Mouse (Mus musculus) CH12.LX (cell line): Measurements from ENCODE around the gene Gm8159. TPM values are rescaled to one million over a fixed set of nuclear protein-coding genes. Genes with fewer than 3 reads are reported as not detected.
"Not testable (repeated sequence)": the region's sequence is repeated elsewhere in the genome, so short reads cannot be mapped to it uniquely, and the experiment has no call there.

Experiments used
- DNase-seq: peaks from one replicate; pipeline ENCODE4 v3.0.0-alpha.2; 2013; ENCODE audit errors: extremely low read depth
- H3K27ac ChIP-seq: 2 replicates; pipeline ENCODE4 v1.5.1; 2012; ENCODE audit warnings: low read depth, mild to moderate bottlenecking, control low read depth, moderate library complexity; ENCODE audit not compliant: insufficient read depth
- H3K27me3 ChIP-seq: replicated peaks from 2 replicates; pipeline ENCODE3; 2012; ENCODE audit warnings: inconsistent platforms
- H3K36me3 ChIP-seq, 2 experiments: replicated peaks in 1 of 2; 2 replicates each; pipeline versions ENCODE3 to v1.6.1; 2012; ENCODE audit warnings: inconsistent platforms in 1 of 2, low read length in 1 of 2, mild to moderate bottlenecking in 1 of 2, mixed read lengths in 1 of 2, moderate library complexity in 1 of 2; ENCODE audit not compliant: control insufficient read depth in 1 of 2, insufficient read depth in 1 of 2
- H3K4me1 ChIP-seq, 2 experiments: 2 replicates each; pipeline ENCODE4 v1.6.1; 2012; ENCODE audit warnings: inconsistent platforms in 1 of 2, moderate library complexity in 1 of 2; ENCODE audit not compliant: insufficient read depth in 2 of 2, control insufficient read depth in 1 of 2
- H3K4me2 ChIP-seq: 2 replicates; pipeline ENCODE4 v1.6.1; 2012; ENCODE audit warnings: low read depth, mild to moderate bottlenecking, control low read depth; ENCODE audit not compliant: poor library complexity, insufficient read depth, severe bottlenecking
- H3K4me3 ChIP-seq, 3 experiments: fragments of 150-350 bp in 1 of 3; sonication (generic) in 1 of 3; replicated peaks in 1 of 3; 2 replicates each; pipeline versions ENCODE3 to v1.5.1; 2011 to 2012; ENCODE audit warnings: low read depth in 2 of 3, low read length in 2 of 3, mild to moderate bottlenecking in 2 of 3, moderate library complexity in 2 of 3, control low read depth in 1 of 3, improper control_type of control experiment in 1 of 3, inconsistent platforms in 1 of 3, mixed read lengths in 1 of 3; ENCODE audit not compliant: poor library complexity in 1 of 3
- H3K79me2 ChIP-seq: replicated peaks from 2 replicates; pipeline ENCODE4 v1.6.1; 2012; ENCODE audit warnings: mild to moderate bottlenecking, moderate library complexity; ENCODE audit not compliant: control insufficient read depth, poor library complexity, insufficient read depth, severe bottlenecking; ENCODE audit errors: extremely low read depth
- H3K9ac ChIP-seq: 2 replicates; pipeline ENCODE4 v1.6.1; 2012; ENCODE audit warnings: low read depth, mild to moderate bottlenecking, control low read depth, moderate library complexity; ENCODE audit not compliant: insufficient read depth
- H3K9me3 ChIP-seq: replicated peaks from 2 replicates; pipeline ENCODE3; 2012; ENCODE audit warnings: low read length, inconsistent platforms, mixed read lengths
- dilution Hi-C: fragments of 300-500 bp; cut with MboI; formaldehyde crosslinking; loops from 2 replicates; pipeline ENCODE4 v1.14.3; 2020; ENCODE audit warnings: low sequenced_read_pairs; ENCODE audit not compliant: extremely low pct_unique_long_range_greater_than_20kb, extremely low pct_ligation_motif_present
- in situ Hi-C: fragments of 300-500 bp; cut with MboI; formaldehyde crosslinking; loops from 3 replicates; pipeline ENCODE4 v1.14.3; 2019; ENCODE audit warnings: low sequenced_read_pairs, low pct_ligation_motif_present, low pct_unique_long_range_greater_than_20kb, mixed read lengths
- polyA plus RNA-seq: library from polyadenylated mRNA; unstranded; fragments of >175 nt; gene quantifications from 2 replicates; pipeline ENCODE4 v1.2.1, GENCODE M21; 2012; ENCODE audit warnings: low read depth; ENCODE audit not compliant: insufficient read length
- total RNA-seq, 2 experiments: library from RNA; depleted of rRNA; stranded (reverse); fragments of 300-350 nt in 1 of 2; fragments of >200 nt in 1 of 2; gene quantifications; 2 replicates each; pipeline ENCODE4 v1.2.3; 2012 to 2014

Gm8159 gene
- total RNA-seq (2012; rRNA removed) (not detected in 2 replicates), total RNA-seq (2014; rRNA removed) (not detected in 2 replicates), polyA plus RNA-seq (not detected in 2 replicates)

DNA sequence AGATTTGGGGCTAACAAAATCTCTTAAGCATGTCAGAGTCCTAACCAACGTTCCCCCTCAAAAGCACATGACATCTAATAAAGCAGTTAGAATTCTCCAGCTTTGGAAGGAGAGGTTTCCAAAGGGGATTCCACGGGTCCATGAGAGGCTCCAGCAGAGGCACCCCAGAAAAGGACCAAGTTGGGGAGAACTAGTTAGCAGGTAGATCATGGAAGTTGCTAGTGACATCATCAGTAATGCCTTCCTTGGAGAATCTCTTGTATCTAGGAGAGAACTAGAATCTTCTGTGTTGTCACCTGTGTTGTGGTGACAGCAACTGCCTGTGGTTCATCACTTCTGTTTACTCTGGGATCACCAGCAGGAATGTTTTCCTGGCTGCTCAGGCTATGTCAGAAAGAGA, at the start of gene Gm8159:
Gm8159 (plus strand) TSS at position 301 of the 400 bp plus-strand sequence.
- in situ Hi-C loops, DNase-seq, H3K4me1 ChIP-seq, H3K9me3 ChIP-seq, H3K27me3 ChIP-seq, dilution Hi-C loops, H3K79me2 ChIP-seq, H3K9ac ChIP-seq, H3K27ac ChIP-seq, H3K4me2 ChIP-seq, H3K36me3 ChIP-seq, H3K4me3 ChIP-seq: not testable (repeated sequence)

DNA sequence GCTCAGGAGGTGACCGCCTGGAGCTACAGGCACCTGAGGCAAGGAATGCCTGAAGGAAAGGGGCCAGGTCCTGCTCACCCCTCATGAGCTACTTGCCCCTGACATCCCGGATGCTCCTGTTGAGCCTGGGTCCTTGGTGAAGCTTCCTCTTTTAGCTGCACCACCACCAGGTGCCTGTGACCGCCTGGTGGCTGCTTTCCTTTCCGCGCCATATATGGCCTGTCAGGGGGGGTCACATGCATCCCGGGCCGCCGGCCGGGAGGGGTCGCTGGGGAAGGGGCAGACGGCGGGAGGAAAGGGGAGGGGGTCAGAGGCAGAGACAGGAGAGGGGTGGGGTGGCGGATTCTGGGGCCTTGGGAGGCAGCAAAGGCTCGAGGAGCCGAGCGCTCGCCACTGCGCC, 17.2 kb downstream of the Gm8159 start:
- H3K4me2 ChIP-seq, H3K27me3 ChIP-seq, H3K36me3 ChIP-seq, H3K79me2 ChIP-seq, H3K4me1 ChIP-seq, H3K4me3 ChIP-seq, DNase-seq, dilution Hi-C loops, in situ Hi-C loops, H3K9ac ChIP-seq, H3K9me3 ChIP-seq, H3K27ac ChIP-seq: not testable (repeated sequence)

DNA sequence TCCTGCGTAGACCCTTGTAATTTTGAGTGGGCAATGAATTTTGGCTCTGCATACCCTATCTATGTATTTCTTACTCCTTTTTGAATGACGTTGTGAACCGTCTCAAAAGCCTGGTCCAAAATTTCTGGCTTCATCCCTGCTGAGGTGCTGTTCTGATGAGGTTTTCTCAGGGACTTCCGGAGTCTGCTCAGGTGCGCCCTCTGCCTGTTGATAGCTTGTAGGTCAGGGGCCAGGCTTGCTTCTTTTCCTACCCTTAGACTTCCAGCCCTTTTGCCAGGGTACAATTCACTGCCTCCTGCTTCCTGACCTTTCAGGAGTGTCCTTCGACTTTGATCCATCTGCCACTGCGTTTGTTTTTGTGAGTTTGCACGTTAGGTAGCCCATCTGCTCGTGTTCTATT, 18.2 kb downstream of the Gm8159 start:
- H3K4me2 ChIP-seq, H3K4me1 ChIP-seq, H3K27ac ChIP-seq, H3K4me3 ChIP-seq, in situ Hi-C loops, H3K36me3 ChIP-seq, dilution Hi-C loops, H3K27me3 ChIP-seq, H3K9me3 ChIP-seq, H3K79me2 ChIP-seq, H3K9ac ChIP-seq, DNase-seq: not testable (repeated sequence)

DNA sequence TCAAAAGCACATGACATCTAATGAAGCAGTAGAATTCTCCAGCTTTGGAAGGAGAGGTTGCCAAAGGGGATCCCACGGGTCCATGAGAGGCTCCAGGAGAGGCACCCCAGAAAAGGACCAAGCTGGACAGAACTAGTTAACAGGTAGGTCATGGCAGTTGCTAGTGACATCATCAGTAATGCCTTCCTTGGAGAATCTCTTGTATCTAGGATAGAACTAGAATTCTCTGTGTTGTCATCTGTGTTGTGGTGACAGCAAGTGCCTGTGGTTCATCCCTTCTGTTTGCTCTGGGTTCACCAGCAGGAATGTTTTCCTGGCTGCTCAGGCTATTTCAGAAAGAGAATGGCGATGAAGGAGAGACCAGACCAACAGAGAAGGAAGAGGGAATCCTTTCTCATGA, 31.7 kb downstream of the Gm8159 start, which contains the start of gene Gm3239:
Gm3239 (plus strand) TSS at position 301 of the 400 bp plus-strand sequence.
- H3K79me2 ChIP-seq, dilution Hi-C loops, in situ Hi-C loops, DNase-seq, H3K27ac ChIP-seq, H3K9ac ChIP-seq, H3K27me3 ChIP-seq, H3K4me1 ChIP-seq, H3K4me2 ChIP-seq, H3K9me3 ChIP-seq, H3K4me3 ChIP-seq, H3K36me3 ChIP-seq: not testable (repeated sequence)

Other genes with a start within 250 kb of the Gm8159 start
- not detected in 2 replicates for gene Gm3159, start 234.8 kb upstream of the Gm8159 start, total RNA-seq (2012; rRNA removed)
- not detected in 2 replicates for gene Gm3159, start 234.8 kb upstream of the Gm8159 start, total RNA-seq (2014; rRNA removed)
- gene Gm3159, start 234.8 kb upstream of the Gm8159 start, polyA plus RNA-seq: not detected in 2 replicates
- not detected in 2 replicates for gene Gm3164, start 216.9 kb upstream of the Gm8159 start, total RNA-seq (2012; rRNA removed)
- gene Gm3164, start 216.9 kb upstream of the Gm8159 start, total RNA-seq (2014; rRNA removed): not detected in 2 replicates
- gene Gm3164, start 216.9 kb upstream of the Gm8159 start, polyA plus RNA-seq: not detected in 2 replicates
- gene Gm3173, start 201.4 kb upstream of the Gm8159 start, total RNA-seq (2012; rRNA removed): not detected in 2 replicates
- not detected in 2 replicates for gene Gm3173, start 201.4 kb upstream of the Gm8159 start, total RNA-seq (2014; rRNA removed)
- not detected in 2 replicates for gene Gm3173, start 201.4 kb upstream of the Gm8159 start, polyA plus RNA-seq
- gene Gm3182, start 150.6 kb upstream of the Gm8159 start, total RNA-seq (2012; rRNA removed): not detected in 2 replicates
- gene Gm3182, start 150.6 kb upstream of the Gm8159 start, total RNA-seq (2014; rRNA removed): not detected in 2 replicates
- gene Gm3182, start 150.6 kb upstream of the Gm8159 start, polyA plus RNA-seq: not detected in 2 replicates
- gene Gm3047, start 76.9 kb upstream of the Gm8159 start, total RNA-seq (2012; rRNA removed): not detected in 2 replicates
- not detected in 2 replicates for gene Gm3047, start 76.9 kb upstream of the Gm8159 start, total RNA-seq (2014; rRNA removed)
- gene Gm3047, start 76.9 kb upstream of the Gm8159 start, polyA plus RNA-seq: not detected in 2 replicates
- gene Gm3239, start 31.8 kb downstream of the Gm8159 start, total RNA-seq (2012; rRNA removed): not detected in 2 replicates
- not detected in 2 replicates for gene Gm3239, start 31.8 kb downstream of the Gm8159 start, total RNA-seq (2014; rRNA removed)
- not detected in 2 replicates for gene Gm3239, start 31.8 kb downstream of the Gm8159 start, polyA plus RNA-seq
- not detected in 2 replicates for gene Gm7876, start 76.9 kb downstream of the Gm8159 start, total RNA-seq (2012; rRNA removed)
- gene Gm7876, start 76.9 kb downstream of the Gm8159 start, total RNA-seq (2014; rRNA removed): not detected in 2 replicates
- gene Gm7876, start 76.9 kb downstream of the Gm8159 start, polyA plus RNA-seq: not detected in 2 replicates
- gene Gm3252, start 94.4 kb downstream of the Gm8159 start, total RNA-seq (2012; rRNA removed): not detected in 2 replicates
- gene Gm3252, start 94.4 kb downstream of the Gm8159 start, total RNA-seq (2014; rRNA removed): not detected in 2 replicates
- not detected in 2 replicates for gene Gm3252, start 94.4 kb downstream of the Gm8159 start, polyA plus RNA-seq
- gene Gm9602, start 144.0 kb downstream of the Gm8159 start, total RNA-seq (2012; rRNA removed): not detected in 2 replicates
- gene Gm9602, start 144.0 kb downstream of the Gm8159 start, total RNA-seq (2014; rRNA removed): not detected in 2 replicates
- gene Gm9602, start 144.0 kb downstream of the Gm8159 start, polyA plus RNA-seq: not detected in 2 replicates
- not detected in 2 replicates for gene Gm3269, start 205.8 kb downstream of the Gm8159 start, total RNA-seq (2012; rRNA removed)
- not detected in 2 replicates for gene Gm3269, start 205.8 kb downstream of the Gm8159 start, total RNA-seq (2014; rRNA removed)
- not detected in 2 replicates for gene Gm3269, start 205.8 kb downstream of the Gm8159 start, polyA plus RNA-seq
- gene Gm3264, start 223.2 kb downstream of the Gm8159 start, total RNA-seq (2012; rRNA removed): not detected in 2 replicates
- gene Gm3264, start 223.2 kb downstream of the Gm8159 start, total RNA-seq (2014; rRNA removed): not detected in 2 replicates
- not detected in 2 replicates for gene Gm3264, start 223.2 kb downstream of the Gm8159 start, polyA plus RNA-seq